Mouse (Mus musculus): ENCODE data around the gene Slc2a5.

Gene Slc2a5

GRCm38 (mm10) chr4:150119055-150119454 is at the start of gene Slc2a5:
Gene Slc2a5 (plus strand): TSS chr4:150119283.
- DNase-seq: no peak

GRCm38 (mm10) chr4:150070136-150070535 is 48.9 kb upstream of the Slc2a5 start:
- DNase-seq: peak; percentile 78

GRCm38 (mm10) chr4:150072416-150073101 is 46.5 kb upstream of the Slc2a5 start:
- no peak for DNase-seq

GRCm38 (mm10) chr4:150073102-150073473 is 46.0 kb upstream of the Slc2a5 start:
- no peak for DNase-seq

GRCm38 (mm10) chr4:150075350-150075749 is 43.7 kb upstream of the Slc2a5 start:
- no peak for DNase-seq

- DNase-seq: no peak
These were observed 42.9 kb upstream of the Slc2a5 start for GRCm38 (mm10) chr4:150076147-150076546.

- DNase-seq: no peak
These were observed 40.4 kb upstream of the Slc2a5 start for GRCm38 (mm10) chr4:150078646-150079045.

- no peak for DNase-seq
These were observed 39.8 kb upstream of the Slc2a5 start for GRCm38 (mm10) chr4:150079244-150079643.

- DNase-seq: no peak
These were observed 38.6 kb upstream of the Slc2a5 start for GRCm38 (mm10) chr4:150080330-150080967.

GRCm38 (mm10) chr4:150085366-150085765 is 33.7 kb upstream of the Slc2a5 start:
- no peak for DNase-seq

GRCm38 (mm10) chr4:150086841-150087160 is 32.3 kb upstream of the Slc2a5 start:
- DNase-seq: no peak

- DNase-seq: peak; percentile 90
These were observed 31.8 kb upstream of the Slc2a5 start, which contains the start of gene Gpr157 for GRCm38 (mm10) chr4:150087161-150087889. Gene Gpr157 (plus strand): TSS chr4:150087365.

- DNase-seq: no peak
These were observed 31.1 kb upstream of the Slc2a5 start for GRCm38 (mm10) chr4:150087890-150088530.

GRCm38 (mm10) chr4:150089121-150089520 is 30.0 kb upstream of the Slc2a5 start:
- DNase-seq: peak; percentile 33

GRCm38 (mm10) chr4:150091887-150092582 is 27.0 kb upstream of the Slc2a5 start:
- DNase-seq: no peak

- no peak for DNase-seq
These were observed 26.5 kb upstream of the Slc2a5 start for GRCm38 (mm10) chr4:150092583-150092902.

GRCm38 (mm10) chr4:150093560-150094462 is 25.3 kb upstream of the Slc2a5 start:
- DNase-seq: no peak

GRCm38 (mm10) chr4:150094463-150094789 is 24.7 kb upstream of the Slc2a5 start:
- DNase-seq: no peak

- no peak for DNase-seq
These were observed 22.8 kb upstream of the Slc2a5 start for GRCm38 (mm10) chr4:150096309-150096708.

- DNase-seq: no peak
These were observed 21.2 kb upstream of the Slc2a5 start for GRCm38 (mm10) chr4:150097847-150098246.

GRCm38 (mm10) chr4:150098880-150099279 is 20.2 kb upstream of the Slc2a5 start:
- DNase-seq: peak; percentile 38

- DNase-seq: no peak
These were observed 16.3 kb upstream of the Slc2a5 start for GRCm38 (mm10) chr4:150102822-150103221.

Data from kidney, adult 11 months (tissue).